Mouse (Mus musculus) lung, adult 2 months (tissue): ENCODE results near the gene Pxn. TPM values are rescaled to one million over a fixed set of nuclear protein-coding genes. Genes with fewer than 3 reads are reported as not detected.
A peak's percentile ranks its signal among the peaks of the same experiment; 100 is the strongest.

Source experiments
- DNase-seq: peaks from one replicate; pipeline ENCODE4 v3.0.0; 2022
- H3K4me1 ChIP-seq: fragments of 200-500 bp; 2 replicates; pipeline ENCODE4 v1.6.1; 2011; ENCODE audit warnings: low read length; ENCODE audit not compliant: control insufficient read depth, insufficient read depth
- H3K4me3 ChIP-seq: fragments of 200-500 bp; replicated peaks from 2 replicates; pipeline ENCODE3; 2011; ENCODE audit warnings: low read depth, mild to moderate bottlenecking, control low read depth, low read length; ENCODE audit errors: extremely low read depth
- CTCF ChIP-seq: fragments of 200-500 bp; IDR thresholded peaks from 2 replicates; pipeline ENCODE4 v1.5.1; 2011; ENCODE audit warnings: mild to moderate bottlenecking, low read length, control low read depth; ENCODE audit not compliant: insufficient read depth
- POLR2A ChIP-seq: fragments of 200-500 bp; IDR thresholded peaks from 2 replicates; pipeline ENCODE4 v1.6.1; 2011; ENCODE audit warnings: low read depth, mild to moderate bottlenecking, control low read depth, low read length, borderline replicate concordance; ENCODE audit errors: extremely low read depth
- WGBS: fragments of 180-500 bp; shearing (Covaris S2); methylation state at CpG from one replicate; pipeline ENCODE4 v1.1.7; 2018; 5-methylcytosine and 5-hydroxymethylcytosine counted together
- polyA plus RNA-seq: library from polyadenylated mRNA; depleted of rRNA; stranded (reverse); fragments of >200 nt; gene quantifications from 2 replicates; pipeline ENCODE4 v1.2.3, GENCODE M21; 2012

The Pxn gene
- polyA plus RNA-seq, 1 experiment: 214 TPM

DNA sequence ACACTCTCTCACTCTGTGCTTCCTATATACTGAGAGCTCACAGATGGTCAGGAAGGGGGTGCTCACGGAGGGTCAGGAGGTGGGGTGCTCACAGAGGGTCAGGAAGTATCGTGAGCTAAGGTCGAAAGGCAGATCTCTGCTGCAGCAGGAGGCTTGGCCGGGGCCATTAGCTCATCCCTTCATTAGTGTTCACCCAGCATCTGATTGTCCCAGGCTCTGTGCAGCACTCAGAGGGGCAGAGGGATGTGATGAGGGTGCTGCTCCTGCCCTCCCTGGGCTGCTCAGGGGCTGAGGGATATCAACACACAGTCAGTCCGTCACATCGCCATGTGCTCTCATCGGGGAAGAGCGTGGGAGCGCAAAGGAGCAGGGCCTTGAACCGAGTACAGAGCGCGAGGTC, 18.0 kb downstream of the Pxn start:
- TF ChIP-seq POLR2A: no peak
- TF ChIP-seq CTCF: no peak
- 39% methylated on average over 12 of the region's 12 CpGs for WGBS
- Histone ChIP-seq H3K4me3 (no peak overlapping the region), H3K4me1 (peaks cover 68% of the 10 kb centered on the region)
- no peak for DNase-seq

DNA sequence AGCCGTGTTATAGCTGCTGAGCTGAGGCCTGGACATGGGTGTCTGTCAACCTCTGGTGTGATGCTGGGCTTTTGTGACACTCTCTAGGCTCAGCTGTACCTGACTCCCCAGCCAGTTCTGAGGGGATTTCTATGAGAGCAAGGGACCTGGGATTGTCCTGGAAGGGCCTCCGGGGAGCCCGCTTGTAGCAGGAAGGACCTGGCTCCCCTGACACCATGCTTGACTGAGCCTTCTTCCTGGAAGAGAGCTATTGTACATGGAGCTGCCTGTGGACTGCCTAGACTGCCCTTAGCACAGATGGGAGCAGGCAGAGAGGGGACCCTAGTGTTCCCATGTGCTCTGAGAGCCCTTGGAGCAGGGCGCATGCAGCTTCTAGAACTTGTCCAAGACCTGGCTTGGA, 18.9 kb downstream of the Pxn start:
- no peak for TF ChIP-seq CTCF
- TF ChIP-seq POLR2A: no peak
- Histone ChIP-seq H3K4me3 (no peak overlapping the region), H3K4me1 (peaks cover 70% of the 10 kb centered on the region)
- no peak for DNase-seq
- WGBS: 62% methylated on average over 4 of the region's 4 CpGs

DNA sequence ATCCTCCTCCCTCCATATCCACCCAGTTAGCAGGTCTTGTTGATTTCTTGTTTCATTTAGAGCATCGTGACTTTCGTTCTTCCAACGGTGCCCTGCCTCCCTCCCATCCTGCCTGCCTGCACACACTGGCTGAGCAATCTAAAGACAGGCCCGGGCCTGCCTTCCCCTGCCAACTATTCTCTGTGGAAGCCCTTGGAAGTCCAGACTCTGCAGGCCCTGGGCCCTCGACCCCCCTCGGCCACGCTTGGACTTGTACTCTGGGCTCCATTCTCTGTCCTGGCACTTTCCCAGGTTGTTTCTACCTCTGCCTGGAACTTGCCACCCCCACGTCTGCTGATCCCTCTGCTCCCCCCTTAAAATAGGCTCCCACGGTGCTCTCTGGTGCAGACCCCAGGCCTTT, 19.5 kb downstream of the Pxn start:
- TF ChIP-seq CTCF: no peak
- TF ChIP-seq POLR2A: no peak
- WGBS: 53% methylated on average over 9 of the region's 9 CpGs
- no peak for DNase-seq
- Histone ChIP-seq H3K4me1 (peaks cover 70% of the 10 kb centered on the region), H3K4me3 (no peak overlapping the region)

DNA sequence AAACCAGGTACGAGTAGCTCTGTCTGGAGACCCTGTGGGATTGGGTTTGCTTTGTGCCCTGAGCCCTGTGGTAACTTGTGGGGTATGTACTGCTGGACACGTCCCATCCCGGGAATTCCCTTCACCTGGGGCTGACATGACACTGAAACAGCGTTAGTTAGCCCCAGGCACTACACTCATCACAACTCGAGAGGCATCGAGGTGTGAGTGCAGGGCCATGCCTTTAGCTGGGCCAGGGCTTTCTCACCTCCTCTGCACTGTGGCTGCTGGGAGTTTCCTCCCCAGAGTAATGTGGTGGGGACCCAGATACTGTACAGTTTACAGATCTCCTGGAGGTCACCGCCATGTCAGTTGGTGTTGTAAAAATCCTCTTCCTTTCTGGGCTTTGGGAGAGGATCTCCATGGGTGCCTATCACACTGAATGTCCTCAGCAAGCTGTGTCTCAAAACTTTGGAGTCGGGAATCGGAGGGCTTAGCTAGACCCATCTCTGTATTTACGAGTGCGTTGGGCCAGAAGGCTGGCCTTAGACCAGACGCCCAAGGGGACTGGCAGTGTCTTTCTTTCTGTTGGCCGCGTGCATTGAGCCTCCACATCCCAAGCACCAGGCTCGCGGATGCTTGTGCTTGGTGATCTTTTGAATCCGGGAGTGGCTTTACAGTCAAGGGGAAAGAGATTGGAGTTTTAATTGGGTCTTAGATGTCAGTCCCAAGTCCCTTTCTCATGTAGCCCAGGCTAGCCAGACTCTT, 20.2 kb downstream of the Pxn start:
- no peak for DNase-seq
- WGBS: 79% methylated on average over 17 of the region's 17 CpGs
- Histone ChIP-seq H3K4me1 (peaks cover 71% of the 10 kb centered on the region), H3K4me3 (no peak overlapping the region)
- no peak for TF ChIP-seq CTCF
- TF ChIP-seq POLR2A: no peak

DNA sequence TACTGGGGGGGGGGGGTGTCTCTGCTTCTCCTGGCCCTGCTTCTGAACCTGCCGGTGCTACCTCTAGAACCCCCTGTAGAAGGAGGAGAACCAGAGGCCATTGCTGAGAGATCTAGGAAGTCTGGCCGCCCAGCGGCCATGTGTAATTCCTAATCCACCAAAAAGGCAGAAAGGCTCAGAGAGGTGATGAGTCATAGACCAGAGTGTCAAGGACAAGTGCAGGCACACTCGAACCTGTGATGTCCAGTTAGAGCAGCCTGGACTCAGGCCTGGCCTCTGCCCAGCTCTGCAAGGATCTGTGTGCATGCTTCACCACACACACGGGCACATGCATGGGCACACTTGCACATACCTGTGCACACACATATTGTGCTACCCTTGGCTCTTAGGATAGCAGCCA, 21.7 kb downstream of the Pxn start:
- WGBS: 57% methylated on average over 5 of the region's 5 CpGs
- no peak overlapping the region for H3K4me3 ChIP-seq
- TF ChIP-seq POLR2A (no peak), CTCF (no peak)
- DNase-seq: no peak
- peaks cover 72% of the 10 kb centered on the region for H3K4me1 ChIP-seq

DNA sequence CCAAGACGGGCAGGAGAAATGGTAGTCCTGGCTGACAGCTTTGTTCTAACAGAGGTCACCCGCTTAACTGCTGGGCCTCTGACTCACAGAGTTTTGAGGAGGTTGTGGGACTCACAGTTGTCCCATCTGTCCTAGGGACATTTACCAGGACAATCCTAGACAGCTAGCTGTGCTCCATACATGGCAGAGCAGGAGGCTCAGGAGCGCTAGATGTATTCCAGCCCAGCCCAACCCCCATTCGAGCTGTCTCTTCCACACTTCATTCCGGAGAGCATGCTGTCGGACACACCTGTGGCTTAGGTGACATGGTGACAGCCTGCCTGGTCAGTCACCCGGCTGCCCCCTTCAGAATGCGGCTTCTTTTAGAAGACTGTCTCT, 22.9 kb downstream of the Pxn start:
- TF ChIP-seq POLR2A (no peak), CTCF (no peak)
- Histone ChIP-seq H3K4me1 (peaks cover 61% of the 10 kb centered on the region), H3K4me3 (no peak overlapping the region)
- 28% methylated on average over 8 of the region's 8 CpGs for WGBS
- DNase-seq: no peak

DNA sequence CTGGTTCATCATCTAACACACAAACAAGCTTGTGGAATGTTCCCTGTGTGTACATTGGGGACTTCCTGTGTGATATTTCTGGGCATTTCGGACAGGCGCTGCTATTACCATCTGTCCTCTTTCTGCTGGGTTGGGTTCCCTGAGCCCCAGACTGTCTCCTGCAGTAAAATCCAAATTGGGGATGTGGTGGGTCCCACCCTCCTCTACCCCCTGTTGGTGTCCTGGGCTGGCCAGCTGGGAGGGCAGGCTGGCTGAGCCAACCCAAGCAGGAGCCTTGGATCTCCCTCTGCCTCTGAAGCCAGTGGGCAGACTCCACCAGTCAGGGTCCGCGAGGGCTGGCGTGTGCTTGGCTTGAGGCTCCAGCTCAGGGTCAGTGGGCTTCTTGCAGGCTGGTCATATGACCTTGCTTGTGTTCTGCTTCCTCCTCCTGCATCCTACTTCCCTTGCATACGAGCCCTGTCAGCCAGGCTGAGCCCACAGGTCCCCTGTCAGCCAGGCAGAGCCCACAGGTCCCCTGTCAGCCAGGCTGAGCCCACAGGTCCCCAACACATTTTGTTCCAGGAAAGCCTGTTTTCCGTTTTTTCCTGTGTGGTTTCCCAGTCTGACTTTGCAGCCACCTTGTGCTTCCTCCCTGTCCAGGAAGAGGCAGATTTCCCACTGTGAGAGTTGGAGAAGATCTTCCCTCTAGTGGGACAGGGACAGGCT, 23.4 kb downstream of the Pxn start:
- Histone ChIP-seq H3K4me1 (peaks cover 63% of the 10 kb centered on the region), H3K4me3 (no peak overlapping the region)
- no peak for DNase-seq
- WGBS: 28% methylated on average over 7 of the region's 7 CpGs
- 0 out of 2 replicates have a peak, but pooled peaks have one; percentile 13 for TF ChIP-seq POLR2A
- no peak for TF ChIP-seq CTCF

DNA sequence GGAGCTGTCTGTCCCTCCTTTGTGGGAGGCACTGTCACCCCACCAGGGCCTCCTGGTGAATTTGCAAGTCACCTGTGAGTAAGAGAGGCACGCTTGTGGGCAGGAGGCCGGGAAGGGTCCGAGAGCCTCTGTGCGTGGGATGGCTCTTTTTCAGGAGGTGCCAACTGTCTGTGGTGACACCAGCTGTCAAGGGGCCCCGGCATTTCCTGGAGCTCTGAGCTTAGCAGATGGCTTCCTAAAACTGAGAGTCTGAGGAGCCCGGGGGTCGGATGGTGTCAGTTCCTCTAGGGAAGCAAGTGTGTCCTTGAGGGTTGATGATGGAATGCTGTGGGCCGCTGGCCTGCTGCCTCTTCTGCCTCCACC, 24.0 kb downstream of the Pxn start:
- 35% methylated on average over 8 of the region's 8 CpGs for WGBS
- DNase-seq: no peak
- no peak overlapping the region for H3K4me3 ChIP-seq
- no peak for TF ChIP-seq CTCF
- TF ChIP-seq POLR2A: no peak
- H3K4me1 ChIP-seq: peaks cover 63% of the 10 kb centered on the region

DNA sequence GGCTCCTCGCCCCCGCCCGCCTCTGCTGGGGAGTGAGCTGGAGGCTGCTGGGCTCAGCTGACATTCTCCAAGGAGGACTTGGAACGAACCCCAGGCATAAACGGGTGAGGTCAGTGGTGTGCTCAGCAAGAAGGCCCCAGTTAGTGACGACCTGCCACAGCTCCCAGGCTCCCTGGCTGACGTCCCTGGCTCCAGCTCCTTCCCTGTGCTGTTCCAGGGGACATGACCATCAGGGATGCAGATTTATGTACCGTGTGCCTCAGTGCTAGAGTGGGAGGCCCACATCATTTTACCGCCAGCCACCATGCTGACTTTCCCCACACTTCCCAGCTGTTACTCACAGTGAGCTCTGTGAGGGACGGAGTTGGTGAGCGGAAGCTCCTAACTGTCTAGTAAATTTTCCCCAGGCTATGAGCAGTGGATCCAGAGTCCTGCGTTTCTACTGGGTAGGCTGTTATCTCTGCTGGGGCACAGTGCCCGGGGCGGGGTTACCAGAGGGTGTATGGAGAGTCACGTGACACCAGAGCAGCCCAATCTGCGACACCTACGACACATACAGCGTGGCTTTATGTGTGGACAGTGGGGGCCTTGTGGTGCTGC, 25.3 kb downstream of the Pxn start:
- peaks cover 58% of the 10 kb centered on the region for H3K4me1 ChIP-seq
- no peak for TF ChIP-seq POLR2A
- 13% methylated on average over 18 of the region's 18 CpGs for WGBS
- peak; percentile 64 for DNase-seq
- no peak overlapping the region for H3K4me3 ChIP-seq

DNA sequence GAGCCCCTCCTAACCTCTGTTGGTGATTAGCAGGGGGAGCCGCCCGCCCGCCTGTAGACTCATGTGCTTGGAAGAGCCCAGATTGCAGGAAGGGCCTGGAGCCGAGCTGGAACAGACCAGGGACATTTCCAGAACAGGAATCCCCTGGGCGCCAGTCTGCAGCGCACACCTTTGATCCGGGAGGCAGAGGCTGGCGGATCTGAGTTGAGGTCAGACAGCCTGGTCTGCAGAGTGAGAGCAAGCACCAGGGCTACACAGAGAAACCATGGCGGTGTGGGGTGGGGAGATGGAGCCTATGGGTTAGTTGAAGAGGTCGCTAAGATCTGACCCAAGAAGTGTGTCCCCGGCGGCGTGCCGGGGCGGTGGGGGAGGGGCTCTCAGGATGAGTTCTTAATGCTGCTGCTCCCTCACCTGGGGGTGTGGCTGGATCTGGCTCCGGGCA, 27.8 kb downstream of the Pxn start:
- DNase-seq: no peak
- no peak overlapping the region for H3K4me3 ChIP-seq
- 22% methylated on average over 16 of the region's 16 CpGs for WGBS
- TF ChIP-seq CTCF: no peak
- no peak for TF ChIP-seq POLR2A
- peaks cover 65% of the 10 kb centered on the region for H3K4me1 ChIP-seq
